Mouse (Mus musculus) MEL (cell line): ENCODE measurements around the gene Cox5a. TPM values are rescaled to one million over a fixed set of nuclear protein-coding genes. Genes with fewer than 3 reads are reported as not detected.

ENCODE experiments used
- DNase-seq: peaks from one replicate; pipeline ENCODE4 v3.0.0; 2011; ENCODE audit warnings: low read depth, low spot score
- H3K27ac ChIP-seq: 2 replicates; pipeline ENCODE4 v1.5.1; 2012; ENCODE audit warnings: low read depth, mild to moderate bottlenecking, control low read depth, low read length, moderate library complexity; ENCODE audit not compliant: control insufficient read depth
- H3K27me3 ChIP-seq, 2 experiments: fragments of 150-350 bp in 1 of 2; sonication (generic) in 1 of 2; 2 replicates each; pipeline ENCODE4 v1.6.1; 2012; ENCODE audit warnings: low read length in 2 of 2, mild to moderate bottlenecking in 2 of 2, improper control_type of control experiment in 1 of 2, moderate library complexity in 1 of 2; ENCODE audit not compliant: insufficient read depth in 2 of 2, control insufficient read depth in 1 of 2
- H3K36me3 ChIP-seq, 2 experiments: 2 replicates each; pipeline ENCODE4 v1.6.1; 2012 to 2014; ENCODE audit warnings: low read length in 2 of 2, improper control_type of control experiment in 1 of 2, inconsistent platforms in 1 of 2, mild to moderate bottlenecking in 1 of 2; ENCODE audit not compliant: insufficient read depth in 2 of 2, control insufficient read depth in 1 of 2
- H3K4me1 ChIP-seq, 2 experiments: fragments of 150-350 bp in 1 of 2; sonication (generic) in 1 of 2; 2 replicates each; pipeline ENCODE4 v1.6.1; 2012; ENCODE audit warnings: low read length in 2 of 2, improper control_type of control experiment in 1 of 2, mild to moderate bottlenecking in 1 of 2; ENCODE audit not compliant: insufficient read depth in 2 of 2, control insufficient read depth in 1 of 2
- H3K4me3 ChIP-seq, 2 experiments: fragments of 150-350 bp in 1 of 2; sonication (generic) in 1 of 2; 2 replicates each; pipeline ENCODE4 v1.5.1; 2012; ENCODE audit warnings: low read depth in 2 of 2, low read length in 2 of 2, mild to moderate bottlenecking in 2 of 2, moderate library complexity in 2 of 2, control low read depth in 1 of 2, improper control_type of control experiment in 1 of 2; ENCODE audit not compliant: control insufficient read depth in 1 of 2, insufficient read depth in 1 of 2
- H3K79me2 ChIP-seq: 2 replicates; pipeline ENCODE4 v1.6.1; 2012; ENCODE audit warnings: mild to moderate bottlenecking, low read length, moderate library complexity; ENCODE audit not compliant: control insufficient read depth, poor library complexity, insufficient read depth
- H3K9ac ChIP-seq: 2 replicates; pipeline ENCODE4 v1.6.1; 2012; ENCODE audit warnings: low read depth, mild to moderate bottlenecking, control low read depth, low read length, moderate library complexity; ENCODE audit not compliant: control insufficient read depth, poor library complexity, severe bottlenecking
- H3K9me3 ChIP-seq: fragments of 150-350 bp; sonication (generic); replicated peaks from 2 replicates; pipeline ENCODE4 v1.6.1; 2012; ENCODE audit warnings: mild to moderate bottlenecking, low read length, improper control_type of control experiment, moderate library complexity; ENCODE audit not compliant: insufficient read depth
- BHLHE40 ChIP-seq: IDR thresholded peaks from 2 replicates; pipeline ENCODE4 v1.6.1; 2012; ENCODE audit warnings: low read depth, mild to moderate bottlenecking, inconsistent platforms, low read length, improper control_type of control experiment, borderline replicate concordance
- CHD1 ChIP-seq: IDR thresholded peaks from 2 replicates; pipeline ENCODE4 v1.6.1; 2012; ENCODE audit warnings: low read depth, mild to moderate bottlenecking, inconsistent platforms, low read length, improper control_type of control experiment
- CHD2 ChIP-seq: IDR thresholded peaks from 2 replicates; pipeline ENCODE4 v1.6.1; 2011; ENCODE audit warnings: low read length, improper control_type of control experiment
- CTCF ChIP-seq, 3 experiments: IDR thresholded peaks in 2 of 3; conservative IDR thresholded peaks in 1 of 3; 2 replicates each; pipeline ENCODE4 v1.5.1; 2011 to 2012; ENCODE audit warnings: low read length in 3 of 3, low read depth in 2 of 3, mild to moderate bottlenecking in 2 of 3, improper control_type of control experiment in 1 of 3, inconsistent platforms in 1 of 3, mixed read lengths in 1 of 3, moderate library complexity in 1 of 3; ENCODE audit not compliant: control insufficient read depth in 1 of 3, insufficient read depth in 1 of 3, poor library complexity in 1 of 3, severe bottlenecking in 1 of 3
- E2F4 ChIP-seq: IDR thresholded peaks from 2 replicates; pipeline ENCODE4 v1.6.1; 2011; ENCODE audit warnings: low read depth, low read length, improper control_type of control experiment, borderline replicate concordance
- ELF1 ChIP-seq: IDR thresholded peaks from 2 replicates; pipeline ENCODE4 v1.6.1; 2014; ENCODE audit warnings: low read depth, mild to moderate bottlenecking, inconsistent platforms, low read length, improper control_type of control experiment, moderate library complexity
- EP300 ChIP-seq, 2 experiments: IDR thresholded peaks; 2 replicates each; pipeline ENCODE4 v1.6.1; 2011; ENCODE audit warnings: improper control_type of control experiment in 2 of 2, low read length in 2 of 2, low read depth in 1 of 2, mild to moderate bottlenecking in 1 of 2
- ETS1 ChIP-seq: IDR thresholded peaks from 2 replicates; pipeline ENCODE4 v1.6.1; 2012; ENCODE audit warnings: low read depth, mild to moderate bottlenecking, inconsistent platforms, low read length, improper control_type of control experiment, moderate library complexity
- GABPA ChIP-seq: IDR thresholded peaks from 2 replicates; pipeline ENCODE4 v1.6.1; 2012; ENCODE audit warnings: low read depth, mild to moderate bottlenecking, inconsistent platforms, low read length, improper control_type of control experiment, moderate library complexity
- GATA1 ChIP-seq: IDR thresholded peaks from 2 replicates; pipeline ENCODE4 v1.6.1; 2011; ENCODE audit warnings: low read depth, low read length, improper control_type of control experiment
- HCFC1 ChIP-seq: IDR thresholded peaks from 2 replicates; pipeline ENCODE4 v1.6.1; 2012; ENCODE audit warnings: low read depth, mild to moderate bottlenecking, inconsistent platforms, low read length, improper control_type of control experiment, moderate library complexity
- JUND ChIP-seq: IDR thresholded peaks from 2 replicates; pipeline ENCODE4 v1.6.1; 2011; ENCODE audit warnings: low read depth, mild to moderate bottlenecking, improper control_type of control experiment, low read length
- KAT2A ChIP-seq: conservative IDR thresholded peaks from 2 replicates; pipeline ENCODE4 v1.6.1; 2012; ENCODE audit warnings: low read depth, low read length, improper control_type of control experiment, inconsistent platforms
- MAX ChIP-seq: IDR thresholded peaks from 2 replicates; pipeline ENCODE4 v1.6.1; 2011; ENCODE audit warnings: low read length, improper control_type of control experiment
- MAZ ChIP-seq: IDR thresholded peaks from 2 replicates; pipeline ENCODE4 v1.6.1; 2012; ENCODE audit warnings: low read depth, mild to moderate bottlenecking, inconsistent platforms, low read length, improper control_type of control experiment
- MYC ChIP-seq: IDR thresholded peaks from 2 replicates; pipeline ENCODE4 v1.6.1; 2011; ENCODE audit warnings: low read depth, mild to moderate bottlenecking, low read length, improper control_type of control experiment, moderate library complexity
- NELFE ChIP-seq: IDR thresholded peaks from 2 replicates; pipeline ENCODE4 v1.6.1; 2011; ENCODE audit warnings: low read depth, low read length, improper control_type of control experiment
- NRF1 ChIP-seq: IDR thresholded peaks from 2 replicates; pipeline ENCODE4 v1.6.1; 2014; ENCODE audit warnings: low read depth, mild to moderate bottlenecking, inconsistent platforms, low read length, improper control_type of control experiment, moderate library complexity; ENCODE audit not compliant: poor library complexity, insufficient read depth, severe bottlenecking
- POLR2A ChIP-seq, 2 experiments: IDR thresholded peaks; 2 replicates each; pipeline ENCODE4 v1.6.1; 2011 to 2012; ENCODE audit warnings: low read length in 2 of 2, mild to moderate bottlenecking in 2 of 2, control low read depth in 1 of 2, improper control_type of control experiment in 1 of 2, low read depth in 1 of 2, moderate library complexity in 1 of 2; ENCODE audit not compliant: control insufficient read depth in 1 of 2, insufficient read depth in 1 of 2, poor library complexity in 1 of 2
- POLR2AphosphoS2 ChIP-seq: IDR thresholded peaks from 2 replicates; pipeline ENCODE4 v1.6.1; 2011; ENCODE audit warnings: low read length, improper control_type of control experiment
- POLR2AphosphoS5 ChIP-seq: IDR thresholded peaks from 2 replicates; pipeline ENCODE4 v1.6.1; 2012; ENCODE audit warnings: low read depth, borderline replicate concordance, mild to moderate bottlenecking, inconsistent platforms, low read length, moderate library complexity, mixed read lengths
- RAD21 ChIP-seq: IDR thresholded peaks from 2 replicates; pipeline ENCODE4 v1.6.1; 2011; ENCODE audit warnings: mild to moderate bottlenecking, low read depth, low read length, improper control_type of control experiment
- RCOR1 ChIP-seq: IDR thresholded peaks from 2 replicates; pipeline ENCODE4 v1.6.1; 2012; ENCODE audit warnings: low read depth, mild to moderate bottlenecking, inconsistent platforms, low read length, improper control_type of control experiment
- SIN3A ChIP-seq: IDR thresholded peaks from 2 replicates; pipeline ENCODE4 v1.6.1; 2012; ENCODE audit warnings: low read length, improper control_type of control experiment, inconsistent platforms
- SMC3 ChIP-seq: IDR thresholded peaks from 2 replicates; pipeline ENCODE4 v1.6.1; 2011; ENCODE audit warnings: low read depth, low read length, improper control_type of control experiment
- TAL1 ChIP-seq: IDR thresholded peaks from 2 replicates; pipeline ENCODE4 v1.6.1; 2012; ENCODE audit warnings: mild to moderate bottlenecking, inconsistent platforms, low read length, moderate library complexity, mixed read lengths
- TBP ChIP-seq: IDR thresholded peaks from 2 replicates; pipeline ENCODE4 v1.8.0; 2011; ENCODE audit warnings: low read depth, low read length, improper control_type of control experiment
- TCF12 ChIP-seq: IDR thresholded peaks from 2 replicates; pipeline ENCODE4 v1.6.1; 2014; ENCODE audit warnings: low read depth, mild to moderate bottlenecking, inconsistent platforms, low read length, improper control_type of control experiment, moderate library complexity
- UBTF ChIP-seq: IDR thresholded peaks from 2 replicates; pipeline ENCODE4 v1.6.1; 2012; ENCODE audit warnings: low read depth, mild to moderate bottlenecking, inconsistent platforms, low read length, improper control_type of control experiment, moderate library complexity, borderline replicate concordance; ENCODE audit not compliant: insufficient read depth
- USF1 ChIP-seq: IDR thresholded peaks from 2 replicates; pipeline ENCODE4 v1.6.1; 2014; ENCODE audit warnings: low read depth, mild to moderate bottlenecking, inconsistent platforms, low read length, improper control_type of control experiment, moderate library complexity
- USF2 ChIP-seq, 2 experiments: IDR thresholded peaks; 2 replicates each; pipeline ENCODE4 v1.6.1; 2011 to 2012; ENCODE audit warnings: improper control_type of control experiment in 2 of 2, low read length in 2 of 2, borderline replicate concordance in 1 of 2, inconsistent platforms in 1 of 2, low read depth in 1 of 2, mild to moderate bottlenecking in 1 of 2; ENCODE audit not compliant: insufficient read depth in 1 of 2
- ZC3H11A ChIP-seq: IDR thresholded peaks from 2 replicates; pipeline ENCODE4 v1.6.1; 2012; ENCODE audit warnings: low read depth, mild to moderate bottlenecking, inconsistent platforms, low read length, improper control_type of control experiment
- ZKSCAN1 ChIP-seq: IDR thresholded peaks from 2 replicates; pipeline ENCODE4 v1.6.1; 2012; ENCODE audit warnings: low read depth, mild to moderate bottlenecking, inconsistent platforms, low read length, improper control_type of control experiment, moderate library complexity
- ZMIZ1 ChIP-seq: IDR thresholded peaks from 2 replicates; pipeline ENCODE4 v1.6.1; 2012; ENCODE audit warnings: low read depth, mild to moderate bottlenecking, inconsistent platforms, low read length, improper control_type of control experiment, moderate library complexity
- ZNF384 ChIP-seq: IDR thresholded peaks from 2 replicates; pipeline ENCODE4 v1.6.1; 2012; ENCODE audit warnings: low read depth, mild to moderate bottlenecking, inconsistent platforms, low read length, improper control_type of control experiment
- polyA plus RNA-seq, 2 experiments: library from polyadenylated mRNA; stranded (reverse) in 1 of 2; unstranded in 1 of 2; fragments of >175 nt in 1 of 2; fragments of >200 nt in 1 of 2; gene quantifications; 2 replicates each; pipeline versions ENCODE4 v1.2.1 to v1.2.4; 2012; ENCODE audit warnings: low replicate concordance in 2 of 2, low read depth in 1 of 2; ENCODE audit not compliant: insufficient read length in 2 of 2, insufficient read depth in 1 of 2, missing spikeins in 1 of 2
- total RNA-seq: library from RNA; depleted of rRNA; stranded (reverse); fragments of 300-350 nt; gene quantifications from 2 replicates; pipeline ENCODE4 v1.2.3, GENCODE M21; 2012

The Cox5a gene
- total and polyA plus RNA-seq, 3 experiments: 367 to 400 TPM; not detected in 1

- Histone ChIP-seq H3K9ac (peak within 1 kb of the TSS; percentile 98), H3K36me3 (peaks cover 2 to 22% of the 10 kb centered on the region in 2 experiments), H3K4me1 (peaks cover 2 to 28% of the 10 kb centered on the region in 2 experiments), H3K79me2 (peaks cover 24% of the 10 kb centered on the region), H3K4me3 (peak within 1 kb of the TSS; percentile 97 to 99), H3K27ac (peak within 1 kb of the TSS; percentile 89), H3K27me3 (no peaks in the 10 kb centered on the region), H3K9me3 (no peaks in the 10 kb centered on the region)
- DNase-seq: peak; percentile 97
- TF ChIP-seq POLR2A (IDR thresholded peaks at IDR 0.05; ENCODE audit: control insufficient read depth in 1 of 2, insufficient read depth in 1 of 2, low read depth in 1 of 2, low read length in 2 of 2, poor library complexity in 1 of 2): peak; percentile 52 to 91; a peak in 3 of 4 replicates
- peak; percentile 31; the same call in 1 of the 2 replicates for TF ChIP-seq KAT2A
- 0 out of 4 replicates have a peak, but pooled peaks of 1 of the 2 experiments have one; percentile 2 for TF ChIP-seq EP300 (IDR thresholded peaks at IDR 0.05; ENCODE audit: low read depth in 1 of 2, low read length in 2 of 2)
- peak; percentile 53; the same call in 1 of the 2 replicates for TF ChIP-seq GATA1
- TF ChIP-seq BHLHE40: no peak
- 0 out of 2 replicates have a peak, but pooled peaks have one; percentile 29 for TF ChIP-seq ETS1
- TF ChIP-seq ZKSCAN1: no peak
- no peak; the same call in 1 of the 2 replicates for TF ChIP-seq MYC
- TF ChIP-seq USF2 (IDR thresholded peaks at IDR 0.05; ENCODE audit: borderline replicate concordance in 1 of 2, insufficient read depth in 1 of 2, low read depth in 1 of 2, low read length in 2 of 2): no peak
- peak; percentile 84 for TF ChIP-seq HCFC1
- TF ChIP-seq TCF12: peak; percentile 10; the same call in 1 of the 2 replicates
- no peak for TF ChIP-seq SMC3
- TF ChIP-seq MAX: peak; percentile 20; the same call in 1 of the 2 replicates
- no peak for TF ChIP-seq MAZ
- TF ChIP-seq RAD21: no peak
- peak; percentile 23; the same call in 1 of the 2 replicates for TF ChIP-seq USF1
- TF ChIP-seq ZMIZ1: peak; percentile 84; the same call in 1 of the 2 replicates
- TF ChIP-seq CTCF (IDR thresholded peaks at IDR 0.05 in 2 of 3, conservative IDR thresholded peaks at IDR 0.05 in 1 of 3; ENCODE audit: control insufficient read depth in 1 of 3, insufficient read depth in 1 of 3, low read depth in 2 of 3, low read length in 3 of 3, poor library complexity in 1 of 3, severe bottlenecking in 1 of 3): 0 out of 6 replicates have a peak, but pooled peaks of 1 of the 3 experiments have one; percentile 1
- no peak for TF ChIP-seq ZNF384
- TF ChIP-seq E2F4: 0 out of 2 replicates have a peak, but pooled peaks have one; percentile 49
- TF ChIP-seq CHD1: 0 out of 2 replicates have a peak, but pooled peaks have one; percentile 34
- TF ChIP-seq ZC3H11A: no peak
- peak; percentile 71 for TF ChIP-seq SIN3A
- TF ChIP-seq RCOR1: no peak
- no peak for TF ChIP-seq POLR2AphosphoS5
- TF ChIP-seq POLR2AphosphoS2: peak; percentile 89
- peak; percentile 88 for TF ChIP-seq NRF1
- no peak for TF ChIP-seq JUND
- peak; percentile 96 for TF ChIP-seq ELF1
- TF ChIP-seq TBP: peak; percentile 60; the same call in 1 of the 2 replicates
- TF ChIP-seq CHD2: no peak
- no peak for TF ChIP-seq UBTF
- TF ChIP-seq NELFE: peak; percentile 91
- no peak for TF ChIP-seq GABPA
- no peak for TF ChIP-seq TAL1
Measured at GRCm38 (mm10) chr9:57560861-57561710, 40.0 kb downstream of the Cox5a start, which contains the start of gene Scamp2. Gene Scamp2 (plus strand): TSS chr9:57560943.
